Mouse (Mus musculus): ENCODE results near the gene Ttc41. TPM values are rescaled to one million over a fixed set of nuclear protein-coding genes. Genes with fewer than 3 reads are reported as not detected.
"Not testable (repeated sequence)": the region's sequence is repeated elsewhere in the genome, so short reads cannot be mapped to it uniquely, and the experiment has no call there.

The Ttc41 gene
- total RNA-seq (2021): 1 to 10 TPM; 1.2 to 1.4 TPM
- long read RNA-seq: 0 reads

DNA sequence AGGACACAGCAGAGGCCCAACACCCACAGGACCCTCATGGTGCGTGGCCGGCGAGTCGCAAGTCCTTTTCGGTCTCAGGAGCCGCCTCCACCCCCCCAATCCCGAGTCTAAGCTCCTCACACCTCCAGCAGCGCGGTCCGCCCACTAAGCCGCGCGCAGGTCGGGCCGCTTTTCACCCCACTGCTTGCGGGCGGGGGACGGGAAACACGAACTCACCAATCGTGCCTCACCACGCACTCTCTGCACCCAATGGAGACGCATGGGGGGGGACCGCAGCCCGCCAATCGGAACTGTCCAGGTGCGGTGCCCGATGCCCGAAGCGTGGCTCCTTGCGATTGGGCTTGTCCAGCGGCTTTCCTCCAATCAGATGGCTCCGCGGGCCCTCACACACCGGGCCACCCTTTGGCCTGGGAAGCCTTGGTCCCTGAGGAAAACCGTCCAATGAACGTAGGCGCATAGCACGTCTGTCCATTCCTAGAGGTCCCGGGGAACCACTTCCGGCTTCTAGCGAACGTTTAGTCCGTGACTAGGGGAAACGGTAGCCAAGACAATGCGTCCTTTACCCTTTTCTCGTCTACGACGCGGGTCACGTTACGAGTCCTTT, at the start of gene Ttc41, which contains the start of gene Hsp90b1:
Ttc41 (plus strand) TSS at position 494 of the 604 bp plus-strand sequence.
Hsp90b1 (minus strand) TSS at position 192 of the 604 bp plus-strand sequence.
- peak; percentile 97 to 98 for DNase-seq (ENCODE audit: low spot score in 2 of 2)

DNA sequence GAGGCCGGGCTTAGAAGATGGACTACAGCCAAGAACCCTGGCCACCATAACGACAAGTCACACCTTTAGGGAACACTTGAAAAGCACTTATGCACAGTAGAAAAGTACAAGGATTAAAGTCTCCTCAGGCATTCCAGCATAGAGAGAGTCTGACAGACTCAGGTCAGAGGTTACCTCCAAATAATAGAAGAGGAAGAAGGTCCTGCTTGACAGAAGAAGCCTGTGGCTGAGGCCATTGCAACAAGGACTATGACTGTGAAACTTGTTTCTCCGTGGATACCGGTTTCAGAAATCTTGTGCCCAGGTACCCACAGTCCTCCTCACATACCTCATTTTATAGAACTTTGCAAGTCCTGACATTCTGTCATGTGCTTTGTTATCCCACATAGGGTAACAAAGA, 35.1 kb upstream of the Ttc41 start:
- not testable (repeated sequence) for DNase-seq (ENCODE audit: low spot score in 2 of 2)

DNA sequence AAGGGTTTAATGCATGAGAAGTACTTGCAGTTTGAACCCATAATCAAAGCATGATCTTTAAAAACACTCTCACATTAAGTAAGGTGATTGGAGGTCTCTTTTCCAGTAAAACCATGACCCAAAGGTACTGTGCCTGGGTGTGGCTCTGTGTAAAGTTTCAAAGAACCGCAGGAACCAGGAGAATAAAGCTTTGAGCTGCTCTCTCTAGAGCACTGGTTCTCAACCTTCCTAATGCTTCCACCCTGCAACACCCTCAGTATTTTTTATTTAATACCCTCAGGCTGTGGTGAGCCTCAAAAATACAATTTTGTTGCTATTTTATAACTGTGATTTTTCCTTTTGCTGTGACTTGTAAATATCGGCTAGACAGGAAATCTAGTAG, 20.8 kb upstream of the Ttc41 start:
- not testable (repeated sequence) for DNase-seq (ENCODE audit: low spot score in 2 of 2)

DNA sequence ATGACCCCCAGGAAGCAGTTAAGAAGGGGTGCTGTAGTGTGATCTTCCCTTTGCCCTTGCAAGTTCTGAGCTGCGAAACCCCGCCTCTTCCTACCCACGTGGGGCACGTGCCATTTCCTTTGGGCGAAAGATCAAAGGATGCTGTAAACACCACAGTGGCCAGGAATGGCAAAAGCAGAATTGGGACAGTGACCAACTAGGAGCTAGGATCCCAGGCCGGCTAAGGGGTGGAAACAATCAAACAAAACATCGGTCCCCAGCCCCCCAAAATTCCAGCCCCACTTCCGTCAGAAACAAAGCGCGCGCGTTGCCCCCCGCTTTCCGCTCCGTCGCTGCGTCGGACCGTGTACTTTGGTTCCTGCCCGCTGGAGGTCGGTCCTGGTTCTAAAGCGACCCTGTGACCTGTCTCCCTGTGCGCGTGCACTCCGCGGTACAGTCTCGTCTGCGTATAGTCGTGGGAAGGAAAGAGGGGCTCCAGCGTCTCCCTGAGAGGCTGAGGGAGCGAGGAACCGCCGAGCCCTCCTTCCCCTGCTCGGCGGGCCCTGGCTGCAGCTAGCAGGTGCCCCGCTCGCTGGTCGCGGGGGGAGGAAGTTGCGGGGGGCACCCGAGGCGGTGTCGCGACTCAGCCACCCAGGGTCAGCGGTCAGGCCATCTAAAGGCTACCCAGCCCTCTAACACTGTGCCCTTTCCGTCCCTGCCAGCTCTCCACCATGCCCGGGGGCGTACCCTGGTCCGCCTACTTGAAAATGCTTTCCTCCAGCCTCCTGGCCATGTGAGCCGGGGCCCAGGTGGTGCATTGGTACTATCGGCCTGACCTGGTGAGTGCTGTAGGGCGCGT, 20.2 kb upstream of the Ttc41 start:
- DNase-seq (ENCODE audit: low spot score in 2 of 2): peak; percentile 84 to 89

DNA sequence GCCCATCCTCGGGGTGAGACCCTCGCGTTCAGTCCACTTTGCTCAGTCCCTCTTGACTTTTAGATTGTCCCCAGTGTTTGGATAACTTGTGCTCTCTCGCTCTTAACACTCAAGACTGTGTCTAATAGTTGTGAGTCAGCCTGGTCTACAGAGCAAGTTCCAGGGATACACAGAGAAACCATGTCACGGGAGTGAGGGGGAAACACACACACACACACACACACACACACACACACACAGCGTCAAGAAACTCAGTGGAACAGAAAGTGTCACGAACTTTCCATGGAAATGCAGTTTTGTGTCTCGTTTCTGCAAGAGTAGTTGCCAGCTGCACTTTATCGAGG, 19.6 kb upstream of the Ttc41 start:
- not testable (repeated sequence) for DNase-seq (ENCODE audit: low spot score in 2 of 2)

DNA sequence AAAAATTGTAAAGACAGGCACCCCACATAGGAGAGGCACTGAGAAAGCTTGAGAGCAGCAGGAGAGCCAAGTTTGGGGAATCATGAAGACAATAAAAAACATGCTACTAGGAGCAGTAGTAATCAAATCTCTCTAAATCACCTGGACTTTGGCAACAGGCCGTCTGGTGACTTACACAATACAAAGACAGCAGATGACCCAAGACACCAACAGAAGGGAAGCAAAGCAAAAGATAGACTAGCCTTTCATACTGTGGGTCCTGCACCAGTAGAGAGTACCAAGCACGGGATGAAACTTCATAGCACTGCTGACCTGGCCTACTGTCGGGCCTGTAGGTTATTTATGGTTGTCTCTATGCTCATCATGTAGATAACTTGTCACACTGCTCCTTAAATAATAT, 5.4 kb upstream of the Ttc41 start:
- no peak for DNase-seq (ENCODE audit: low spot score in 2 of 2)

DNA sequence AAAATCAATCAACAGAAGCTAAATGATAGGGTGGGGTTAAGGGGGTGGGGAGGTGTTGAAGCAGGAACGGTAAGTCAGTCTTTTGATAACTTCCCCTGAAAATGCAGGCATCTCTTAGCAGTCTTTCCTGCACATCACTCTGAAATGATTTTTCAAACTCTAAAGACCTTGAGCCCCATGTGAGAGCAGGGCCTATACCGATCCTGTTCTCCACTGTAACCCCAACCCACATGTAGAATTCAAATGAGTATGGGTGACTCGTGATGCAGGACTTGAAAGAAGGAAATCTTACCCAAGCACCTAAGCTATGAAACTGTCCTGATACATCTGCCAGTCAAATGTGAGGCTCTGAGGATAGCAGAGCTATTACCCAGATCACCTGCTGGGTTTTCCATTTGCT, 4.6 kb upstream of the Ttc41 start:
- no peak for DNase-seq (ENCODE audit: low spot score in 2 of 2)

DNA sequence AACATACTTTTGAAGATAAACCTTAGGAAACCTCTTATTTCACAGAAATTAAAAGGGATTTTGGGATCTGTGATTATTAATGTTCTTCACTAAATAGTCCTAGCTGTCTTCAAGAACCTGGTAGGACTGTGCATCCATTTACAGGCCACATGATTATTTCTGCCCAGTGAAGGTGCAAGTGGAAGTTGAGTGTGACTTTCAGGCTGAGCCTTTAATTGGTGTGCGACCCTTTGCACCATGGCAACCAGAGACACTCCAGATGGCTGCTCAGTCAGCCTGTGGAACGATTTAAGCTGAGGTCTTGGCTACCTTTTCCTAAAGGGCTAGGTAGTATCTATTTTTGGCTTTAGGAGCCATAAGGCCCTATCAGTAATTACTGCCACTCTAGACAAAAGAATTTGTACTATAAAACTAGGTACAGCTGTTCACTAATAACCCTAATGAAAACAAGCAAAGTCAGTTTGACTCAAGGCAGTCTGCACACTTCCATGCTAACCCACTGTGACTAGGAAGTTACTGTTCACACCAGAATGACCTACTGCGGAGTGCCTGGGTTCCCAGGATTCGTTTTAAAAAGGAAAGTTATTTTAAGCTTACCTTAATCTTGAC, 3.2 kb upstream of the Ttc41 start:
- DNase-seq (ENCODE audit: low spot score in 2 of 2): no peak

DNA sequence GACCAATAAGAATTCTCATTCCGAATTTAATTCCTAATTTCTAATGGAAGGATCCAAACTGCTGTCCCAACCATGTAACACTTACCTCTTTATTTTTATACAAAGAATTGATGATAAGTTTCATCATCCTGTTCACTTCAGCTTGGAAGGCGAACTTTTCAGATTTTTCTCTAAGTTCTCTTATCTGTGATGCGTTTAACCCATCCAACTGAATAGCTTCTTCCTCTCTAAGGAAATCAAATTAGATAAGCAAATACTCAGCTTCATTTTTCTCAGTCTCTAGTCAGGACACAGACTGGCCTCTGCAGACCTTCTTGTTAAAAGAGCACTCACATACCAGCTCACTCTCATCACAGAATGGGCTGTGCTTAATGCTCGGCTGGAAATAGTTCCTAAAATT, 2.2 kb upstream of the Ttc41 start:
- DNase-seq (ENCODE audit: low spot score in 2 of 2): no peak

DNA sequence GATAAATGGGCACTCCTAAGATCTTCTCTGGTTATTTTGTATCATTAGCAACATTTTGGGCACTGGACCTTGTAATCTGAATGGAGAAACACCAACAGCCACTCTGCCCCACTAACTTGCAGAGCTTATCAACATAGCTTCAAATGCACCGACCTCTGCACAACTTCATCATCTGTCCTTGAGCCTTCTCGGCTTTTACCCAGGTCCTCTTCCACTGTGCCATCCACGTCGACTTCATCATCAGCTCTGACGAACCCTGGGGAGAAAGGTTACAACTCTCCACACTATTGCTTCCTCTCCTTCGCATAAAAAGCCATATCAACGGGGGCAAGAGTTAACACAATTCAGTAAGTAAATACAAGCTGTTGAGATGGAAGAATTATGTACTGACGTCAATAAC, 1.5 kb upstream of the Ttc41 start:
- no peak for DNase-seq (ENCODE audit: low spot score in 2 of 2)

DNA sequence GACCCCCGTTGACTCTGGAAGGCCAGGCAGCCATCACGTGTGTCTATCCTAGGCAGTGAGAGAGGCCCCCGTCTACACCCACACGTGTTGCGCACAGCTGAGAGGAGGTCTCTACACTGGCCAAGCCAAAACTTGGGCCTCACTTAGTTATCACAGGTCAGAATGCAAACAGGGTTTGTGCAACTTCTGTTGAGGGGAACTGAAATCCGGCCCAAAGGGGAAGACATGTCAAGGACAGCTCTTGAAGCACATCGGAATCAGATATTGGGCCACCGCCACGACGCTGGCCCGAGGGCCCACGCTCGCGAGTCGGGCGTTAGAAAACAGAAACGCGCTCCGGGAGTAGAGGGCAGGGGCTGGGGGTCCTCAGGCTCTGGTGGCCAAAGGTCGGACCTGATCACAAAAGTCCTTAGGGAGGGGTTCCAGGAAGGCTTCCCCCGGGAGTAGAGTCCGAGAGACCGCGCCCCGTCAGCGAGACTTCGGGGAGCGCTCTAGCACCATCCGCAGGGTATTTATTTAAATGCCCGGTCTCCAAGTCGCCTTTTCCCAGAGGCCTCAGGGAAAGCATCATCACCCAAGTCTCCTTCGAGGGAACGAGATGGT, 921 bp upstream of the Ttc41 start:
- peak in 1 of 2 experiments; percentile 7 for DNase-seq (ENCODE audit: low spot score in 2 of 2)

DNA sequence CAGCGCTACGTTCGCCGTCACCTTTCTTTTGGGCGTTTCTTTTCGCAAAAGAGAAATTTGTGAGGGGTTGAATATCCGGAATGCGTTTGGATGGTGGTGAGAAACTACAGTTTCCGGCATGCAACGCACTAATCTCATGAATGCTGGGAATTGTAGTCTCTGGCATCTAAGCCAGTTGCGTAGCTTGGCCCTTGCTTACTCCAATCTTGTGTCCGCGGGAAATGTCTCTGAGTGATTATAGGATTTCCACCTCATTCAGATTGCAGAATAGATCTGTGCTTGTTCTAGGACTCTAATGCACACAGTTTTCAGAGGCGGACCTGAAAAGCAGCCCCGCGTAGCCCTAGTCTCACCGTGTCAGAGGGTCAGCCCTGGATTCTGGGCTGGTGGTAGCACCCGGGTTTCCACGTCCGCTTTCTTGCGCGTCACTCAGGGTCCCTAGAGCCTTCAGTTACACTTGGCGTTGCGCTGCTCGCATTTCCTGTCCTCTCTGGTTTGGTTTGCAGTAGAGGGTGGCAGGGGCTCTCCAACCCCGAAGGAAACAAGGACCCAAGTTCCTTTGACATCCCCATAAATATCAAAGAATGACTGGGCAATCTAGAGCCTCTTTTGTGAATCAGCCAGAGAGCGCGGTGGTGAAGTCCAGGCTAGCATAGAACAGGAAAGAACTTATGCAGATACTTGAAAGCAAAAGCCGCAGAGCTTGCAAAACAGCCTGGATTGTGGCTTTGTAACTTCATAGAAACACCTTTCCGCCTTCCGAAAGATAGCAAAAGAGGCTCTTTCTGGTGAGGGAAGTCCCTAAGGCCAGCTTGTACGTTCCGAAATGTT, 526 bp downstream of the Ttc41 start:
- DNase-seq (ENCODE audit: low spot score in 2 of 2): peak; percentile 73 to 79

DNA sequence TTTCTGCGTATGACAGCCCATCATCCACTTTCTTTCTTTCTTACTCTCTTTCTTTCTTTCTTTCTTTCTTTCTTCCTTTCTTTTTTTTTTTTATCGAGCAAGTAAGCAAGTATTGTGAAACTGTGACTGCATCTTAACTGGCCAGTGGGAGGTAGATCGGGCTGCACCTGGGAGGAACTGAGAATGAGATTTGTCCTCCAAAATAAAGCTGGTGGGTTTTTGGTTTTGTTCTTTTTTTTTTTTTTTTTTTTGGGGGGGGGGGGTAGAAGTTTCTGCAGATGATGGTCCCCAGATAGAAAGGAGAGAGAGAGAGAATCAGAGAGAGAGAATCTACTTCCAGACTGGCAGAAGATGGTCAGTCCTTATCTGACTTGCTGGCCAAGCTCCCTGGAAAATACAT, 1.5 kb downstream of the Ttc41 start:
- DNase-seq (ENCODE audit: low spot score in 2 of 2): no peak

DNA sequence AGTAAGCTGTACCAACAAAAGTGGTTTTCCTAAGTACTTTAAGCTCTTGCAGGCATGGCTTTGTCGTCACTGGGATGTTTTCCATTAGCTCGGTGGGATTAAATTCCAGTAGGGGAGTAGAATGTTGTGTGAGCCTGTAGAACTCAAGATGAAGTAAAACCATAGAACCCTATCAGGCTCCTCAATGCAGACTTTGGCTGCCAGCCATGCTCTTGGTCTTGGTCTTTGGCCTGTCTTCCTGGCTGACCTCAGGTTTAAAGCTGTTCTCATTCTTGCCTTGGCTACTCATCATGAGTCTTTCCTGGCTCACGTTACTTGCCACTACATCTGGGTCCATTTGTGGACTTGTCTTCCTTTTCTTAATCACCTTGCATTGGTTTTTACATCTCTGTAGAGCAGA, 6.5 kb downstream of the Ttc41 start:
- DNase-seq (ENCODE audit: low spot score in 2 of 2): no peak

DNA sequence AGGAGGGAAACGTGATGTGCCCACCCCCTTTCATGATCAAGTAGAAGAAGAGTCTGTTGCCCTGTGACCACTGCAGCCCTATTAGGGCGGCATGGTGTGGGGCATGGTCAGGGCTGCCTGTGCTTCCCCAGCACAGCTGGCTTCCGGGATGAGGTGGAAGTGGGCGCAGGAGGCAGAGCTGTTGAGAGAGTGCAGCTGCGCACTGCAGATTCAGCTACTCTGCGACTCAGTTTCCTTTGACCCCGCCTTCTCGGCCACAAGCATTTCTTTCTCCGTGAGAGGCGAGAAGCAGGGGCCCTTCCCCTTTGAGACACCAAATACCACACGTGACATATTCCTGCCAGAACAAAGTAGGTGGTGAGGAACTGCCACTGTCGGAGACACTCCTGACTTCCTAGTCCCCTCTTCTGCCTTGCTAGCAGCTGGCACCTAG, 22.0 kb downstream of the Ttc41 start:
- peak; percentile 16 to 50 for DNase-seq (ENCODE audit: low spot score in 2 of 2)

DNA sequence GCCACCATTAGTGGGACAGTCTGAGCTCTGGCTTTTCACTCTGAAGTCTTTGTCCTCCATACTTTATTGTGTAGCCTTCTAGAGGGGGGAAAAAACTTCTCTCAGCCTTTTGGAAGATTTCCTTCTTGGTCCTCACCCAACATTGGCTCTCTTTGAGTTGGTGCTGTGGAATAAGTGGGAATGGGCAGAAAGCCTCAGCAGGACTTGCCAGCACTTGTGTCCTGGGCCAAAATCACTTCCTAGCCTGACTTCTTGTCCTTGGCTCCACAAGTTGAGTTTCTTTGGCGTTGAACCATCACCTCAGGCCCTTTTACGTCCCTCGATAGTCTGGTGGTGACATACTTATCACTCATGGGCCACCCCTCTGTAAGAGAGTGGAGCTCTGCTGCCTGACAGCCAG, 22.6 kb downstream of the Ttc41 start:
- DNase-seq (ENCODE audit: low spot score in 2 of 2): peak; percentile 13 to 28

DNA sequence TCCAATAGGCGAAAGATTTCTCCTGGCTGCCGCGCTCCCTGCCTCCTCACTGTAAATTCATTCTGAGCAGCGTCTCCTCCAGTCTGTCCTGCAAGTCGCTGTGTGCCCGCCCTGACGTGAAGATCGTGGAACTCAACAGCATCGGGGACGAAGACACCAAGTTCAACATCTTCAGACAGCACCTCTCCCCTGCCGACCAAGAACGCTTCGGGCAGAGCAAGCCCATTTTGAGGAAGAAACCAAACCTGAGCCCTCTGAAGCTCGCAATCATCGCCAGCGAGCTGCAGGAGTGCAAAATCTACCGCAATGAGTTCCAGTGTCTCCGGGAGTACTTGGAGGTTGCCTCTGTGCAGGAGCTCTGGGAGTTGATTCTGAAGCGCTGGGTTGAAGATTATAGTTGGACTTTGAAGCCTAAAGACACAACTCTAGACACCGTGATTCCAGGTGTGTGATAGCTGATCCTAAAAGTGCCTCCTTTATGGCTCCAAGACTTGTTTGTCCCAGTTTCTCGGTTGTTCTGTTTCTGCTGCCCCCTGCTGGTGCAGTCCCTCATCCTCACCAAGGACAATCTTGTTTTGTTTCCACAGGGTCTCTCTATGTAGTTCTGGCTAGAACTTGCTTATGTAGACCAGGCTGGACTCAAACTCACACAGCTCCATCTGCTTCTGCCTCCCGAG, 25.4 kb downstream of the Ttc41 start:
- DNase-seq (ENCODE audit: low spot score in 2 of 2): peak; percentile 88 to 89

DNA sequence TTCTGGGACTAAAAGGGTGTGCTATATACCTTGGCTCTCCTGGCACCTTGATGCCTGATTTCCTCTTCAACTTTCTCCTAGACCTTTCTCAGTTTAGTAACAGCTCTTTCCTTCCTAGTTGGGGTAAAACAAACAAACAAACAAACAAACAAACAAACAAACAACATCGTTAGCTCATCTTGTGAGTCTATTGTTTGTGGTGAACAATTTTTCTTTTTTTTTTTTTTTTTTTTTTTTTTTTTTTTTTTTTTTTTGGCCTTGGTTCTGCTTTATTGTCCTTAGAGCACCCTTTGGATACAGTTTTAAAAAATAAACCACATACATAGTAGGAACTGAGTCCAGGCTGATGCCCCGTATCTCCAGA, 25.9 kb downstream of the Ttc41 start:
- no peak for DNase-seq (ENCODE audit: low spot score in 2 of 2)

DNA sequence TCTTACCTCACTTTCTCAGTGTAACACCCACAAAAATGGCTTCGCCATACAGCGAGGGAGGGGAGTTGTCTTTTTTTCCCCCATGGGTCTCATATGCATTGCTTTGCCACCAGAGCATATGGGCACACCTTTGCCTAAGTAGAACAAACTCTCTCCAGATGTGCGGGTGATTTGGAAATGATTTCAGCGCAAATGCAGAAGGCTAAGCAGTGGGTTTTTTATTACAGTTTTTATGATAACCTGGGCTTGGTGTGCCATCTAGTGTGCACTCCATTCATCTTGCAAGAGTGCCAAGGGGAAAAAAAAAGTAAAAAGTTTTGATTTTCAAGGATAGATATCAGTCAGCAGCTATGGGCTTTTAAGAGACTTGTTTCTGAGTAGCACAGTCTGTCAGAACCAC, 29.4 kb downstream of the Ttc41 start:
- DNase-seq (ENCODE audit: low spot score in 2 of 2): no peak

DNA sequence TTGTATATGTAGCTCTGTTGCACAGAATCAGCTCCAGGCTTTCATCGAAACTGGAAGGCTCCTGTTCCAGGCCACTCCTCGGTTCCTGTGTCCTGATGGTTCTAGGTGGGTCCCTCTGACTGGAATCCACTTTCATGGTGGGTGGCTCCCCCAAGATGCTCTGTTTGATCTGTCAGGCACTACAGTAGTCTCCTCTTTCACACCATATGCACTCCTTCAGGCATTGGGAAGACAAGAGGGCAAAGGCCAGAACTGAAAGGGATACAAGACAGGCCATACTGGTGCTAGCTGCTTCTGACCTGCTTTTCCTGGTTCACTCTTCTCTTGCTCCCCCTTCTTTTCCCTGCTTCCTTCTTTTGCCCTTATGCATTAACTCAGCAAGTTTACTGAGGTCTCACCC, 37.3 kb downstream of the Ttc41 start:
- DNase-seq (ENCODE audit: low spot score in 2 of 2): no peak

DNA sequence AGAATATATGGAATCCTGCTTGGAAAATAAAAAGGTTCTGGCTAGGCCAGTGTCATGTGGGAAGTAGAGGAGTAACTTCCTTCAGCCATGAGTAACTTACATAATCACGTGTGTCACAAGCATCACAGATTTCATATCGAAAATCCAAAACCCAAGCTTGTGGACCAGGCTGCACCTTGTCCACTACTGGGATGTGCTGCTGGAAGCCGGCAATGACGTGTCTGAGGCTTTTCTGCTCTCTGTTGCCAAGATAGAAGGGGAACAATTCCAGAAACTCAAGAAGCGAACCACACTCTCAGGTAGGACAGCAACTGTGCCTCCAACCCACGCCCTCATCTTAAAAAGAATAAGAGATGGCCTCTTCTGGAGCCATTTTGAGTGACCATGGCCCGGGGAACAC, 38.7 kb downstream of the Ttc41 start:
- DNase-seq (ENCODE audit: low spot score in 2 of 2): no peak

All from layer of hippocampus, postnatal 10 days (tissue).